Mouse (Mus musculus) forebrain, postnatal 0 days (tissue): Measurements from ENCODE around the gene Rnd3. TPM values are rescaled to one million over a fixed set of nuclear protein-coding genes. Genes with fewer than 3 reads are reported as not detected.
A peak's percentile ranks its signal among the peaks of the same experiment; 100 is the strongest.

ENCODE experiments used
- ATAC-seq: fragments of 200-750 bp; cut with Nextera tagmentation; 2 replicates; pipeline ENCODE4 v1.8.0; 2017; ENCODE audit warnings: mild to moderate bottlenecking, moderate library complexity
- DNase-seq: peaks from one replicate; pipeline ENCODE4 v3.0.0-alpha.2; 2015
- H3K27ac ChIP-seq: fragments of 300-500 bp; sonication (generic); 2 replicates; pipeline ENCODE4 v1.5.1; 2014; ENCODE audit warnings: low read depth, mild to moderate bottlenecking, antibody characterized with exemption, low read length, moderate library complexity, mixed read lengths
- H3K27me3 ChIP-seq: fragments of 300-500 bp; sonication (generic); 2 replicates; pipeline ENCODE4 v1.6.1; 2014; ENCODE audit warnings: mild to moderate bottlenecking, low read length, mixed read lengths; ENCODE audit not compliant: insufficient read depth
- H3K36me3 ChIP-seq: fragments of 300-500 bp; sonication (generic); 2 replicates; pipeline ENCODE4 v1.6.1; 2014; ENCODE audit warnings: mild to moderate bottlenecking, moderate library complexity; ENCODE audit not compliant: insufficient read depth
- H3K4me1 ChIP-seq: fragments of 300-500 bp; sonication (generic); 2 replicates; pipeline ENCODE4 v1.6.1; 2014; ENCODE audit warnings: antibody characterized with exemption; ENCODE audit not compliant: insufficient read depth
- H3K4me2 ChIP-seq: fragments of 300-500 bp; sonication (generic); 2 replicates; pipeline ENCODE4 v1.6.1; 2014; ENCODE audit warnings: low read depth, mild to moderate bottlenecking, moderate library complexity
- H3K4me3 ChIP-seq: fragments of 300-500 bp; sonication (generic); 2 replicates; pipeline ENCODE4 v1.5.1; 2014; ENCODE audit warnings: low read depth, low read length, mixed read lengths
- H3K9ac ChIP-seq: fragments of 300-500 bp; sonication (generic); 2 replicates; pipeline ENCODE4 v1.6.1; 2014; ENCODE audit warnings: mild to moderate bottlenecking
- H3K9me3 ChIP-seq: fragments of 300-500 bp; sonication (generic); 2 replicates; pipeline ENCODE4 v1.6.1; 2016; ENCODE audit warnings: low read length
- CTCF ChIP-seq: sonication (generic); IDR thresholded peaks from 2 replicates; pipeline ENCODE4 v1.5.1; 2016; ENCODE audit warnings: antibody characterized with exemption, control low read depth, low read depth
- WGBS: fragments of 180-500 bp; shearing (Covaris S2); extraction: QIAGEN DNeasy Blood & Tissue Kit; methylation state at CpG from one replicate; pipeline ENCODE4 v1.1.7; 2014; 5-methylcytosine and 5-hydroxymethylcytosine counted together
- polyA plus RNA-seq: library from polyadenylated mRNA; unstranded; fragments of >200 nt; fragmentation: Nextera tagmentation; extraction: Ambion mirVana; gene quantifications from 2 replicates; pipeline ENCODE4 v1.2.1, GENCODE M21; 2015
- total RNA-seq: library from RNA; depleted of rRNA; stranded (reverse); fragments of >200 nt; gene quantifications from 2 replicates; pipeline ENCODE4 v1.2.3, GENCODE M21; 2014; rRNA removed

Rnd3 gene
- total RNA-seq (78.8 and 103 TPM in 2 replicates), polyA plus RNA-seq (62.3 and 72.7 TPM in 2 replicates)

- peak within 1 kb of the TSS; percentile 60 for H3K4me3 ChIP-seq
- peak; percentile 97 for DNase-seq
- peak; percentile 87 for ATAC-seq
- under 1% methylated on average over 25 of the region's 25 CpGs for WGBS
- no peaks in the 10 kb centered on the region for H3K27me3 ChIP-seq
- no peaks in the 10 kb centered on the region for H3K36me3 ChIP-seq
- no peaks in the 10 kb centered on the region for H3K9me3 ChIP-seq
- peak within 1 kb of the TSS; percentile 78 for H3K4me2 ChIP-seq
- peak within 1 kb of the TSS; percentile 89 for H3K27ac ChIP-seq
- peak; percentile 93 for TF ChIP-seq CTCF
- H3K4me1 ChIP-seq = 0 out of 2 replicates have a peak, but pooled peaks cover 4% of the 10 kb centered on the region
- H3K9ac ChIP-seq = peak within 1 kb of the TSS; percentile 92
Observed at GRCm38 (mm10) chr2:51148975-51149374, at the start of gene Rnd3. Gene Rnd3 (minus strand): TSS chr2:51149111.

- Histone ChIP-seq H3K9me3 (no peaks in the 10 kb centered on the region), H3K4me3 (no peak overlapping the region), H3K27me3 (no peaks in the 10 kb centered on the region), H3K27ac (no peak overlapping the region), H3K4me1 (no peaks in the 10 kb centered on the region), H3K4me2 (no peak overlapping the region), H3K36me3 (no peaks in the 10 kb centered on the region), H3K9ac (no peak overlapping the region)
- DNase-seq = no peak
- no peak for TF ChIP-seq CTCF
- WGBS = 72% methylated on average over 2 of the region's 2 CpGs
- ATAC-seq = no peak
Observed at GRCm38 (mm10) chr2:51192319-51192718, 43.4 kb upstream of the Rnd3 start.

GRCm38 (mm10) chr2:51185762-51186161, 36.9 kb upstream of the Rnd3 start:
- Histone ChIP-seq H3K27me3 (no peaks in the 10 kb centered on the region), H3K27ac (no peak overlapping the region), H3K4me3 (no peak overlapping the region), H3K9ac (no peak overlapping the region), H3K4me1 (no peaks in the 10 kb centered on the region), H3K9me3 (no peaks in the 10 kb centered on the region), H3K36me3 (no peaks in the 10 kb centered on the region), H3K4me2 (no peak overlapping the region)
- ATAC-seq (no peak), DNase-seq (no peak)
- 77% methylated on average over 2 of the region's 2 CpGs for WGBS
- no peak for TF ChIP-seq CTCF

- Histone ChIP-seq H3K27me3 (no peaks in the 10 kb centered on the region), H3K9me3 (no peaks in the 10 kb centered on the region), H3K36me3 (no peaks in the 10 kb centered on the region), H3K27ac (no peak overlapping the region), H3K4me1 (no peaks in the 10 kb centered on the region), H3K4me2 (no peak overlapping the region), H3K4me3 (no peak overlapping the region), H3K9ac (no peak overlapping the region)
- no peak for TF ChIP-seq CTCF
- WGBS = 89% methylated on average over 4 of the region's 4 CpGs
- DNase-seq (no peak), ATAC-seq (no peak)
Observed at GRCm38 (mm10) chr2:51182990-51183389, 34.1 kb upstream of the Rnd3 start.

GRCm38 (mm10) chr2:51181376-51181775, 32.5 kb upstream of the Rnd3 start:
- Histone ChIP-seq H3K4me3 (no peak overlapping the region), H3K36me3 (no peaks in the 10 kb centered on the region), H3K4me2 (no peak overlapping the region), H3K4me1 (no peaks in the 10 kb centered on the region), H3K9me3 (no peaks in the 10 kb centered on the region), H3K27ac (no peak overlapping the region), H3K9ac (no peak overlapping the region), H3K27me3 (no peaks in the 10 kb centered on the region)
- DNase-seq = no peak
- no peak for TF ChIP-seq CTCF
- ATAC-seq = no peak

- no peaks in the 10 kb centered on the region for H3K36me3 ChIP-seq
- 79% methylated on average over 3 of the region's 3 CpGs for WGBS
Observed at GRCm38 (mm10) chr2:51179096-51179495, 30.2 kb upstream of the Rnd3 start.

GRCm38 (mm10) chr2:51177615-51178014, 28.7 kb upstream of the Rnd3 start:
- no peaks in the 10 kb centered on the region for H3K4me1 ChIP-seq
- H3K9ac ChIP-seq = no peak overlapping the region
- H3K4me2 ChIP-seq = no peak overlapping the region
- H3K9me3 ChIP-seq = no peaks in the 10 kb centered on the region
- no peak overlapping the region for H3K27ac ChIP-seq
- TF ChIP-seq CTCF = no peak
- WGBS = 65% methylated on average over 3 of the region's 3 CpGs
- no peak overlapping the region for H3K4me3 ChIP-seq
- DNase-seq (no peak), ATAC-seq (peak; percentile 47; the same call in 1 of the 2 replicates)
- H3K27me3 ChIP-seq = no peaks in the 10 kb centered on the region
- H3K36me3 ChIP-seq = no peaks in the 10 kb centered on the region

More at GRCm38 (mm10) chr2:51179096-51179495, 30.2 kb upstream of the Rnd3 start:
- no peaks in the 10 kb centered on the region for H3K4me1 ChIP-seq
- no peak overlapping the region for H3K9ac ChIP-seq
- no peak overlapping the region for H3K4me2 ChIP-seq
- H3K27me3 ChIP-seq = no peaks in the 10 kb centered on the region
- ATAC-seq (no peak), DNase-seq (no peak)
- no peaks in the 10 kb centered on the region for H3K9me3 ChIP-seq
- no peak overlapping the region for H3K27ac ChIP-seq
- H3K4me3 ChIP-seq = no peak overlapping the region
- TF ChIP-seq CTCF = no peak
